ENCODE assay signal across 11 mouse cellular contexts in the genomic region with DNA sequence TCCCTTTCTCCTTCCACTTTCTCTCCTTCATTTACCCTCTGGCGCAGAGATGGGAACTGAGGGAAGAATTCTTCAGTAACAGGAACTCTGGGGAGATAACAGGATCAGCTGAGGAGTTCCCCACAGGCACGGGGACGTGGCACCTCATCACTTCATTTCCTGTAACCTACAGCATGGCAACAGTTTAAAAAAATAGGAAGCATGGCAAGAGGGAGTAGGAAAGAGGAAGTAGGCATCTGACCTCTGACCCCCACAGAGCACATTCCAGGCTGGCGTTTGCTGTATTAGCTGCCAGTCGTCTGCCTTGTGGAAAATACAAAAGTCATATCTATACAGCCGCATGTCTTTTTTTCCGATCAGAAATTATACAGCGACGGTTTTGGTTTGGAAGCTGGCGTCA.
DNase-seq lines count a peak whose midpoint lies in the region; ATAC-seq and TF ChIP-seq lines count a peak whose summit lies in the region.
"Had no signal": no experiment of that assay in that cellular context is flagged by ENCODE, and none has a peak within 500 bp of the region (broad histone marks: within the 10 kb centered on the region; RNA-seq: fewer than 3 reads in every experiment).

No protein-coding gene starts in this region.

- peak; percentile 36 for DNase-seq in kidney, postnatal 0 days (ENCODE audit: low spot score)
- peak; percentile 53 to 61 for DNase-seq in kidney, postnatal 36 days
- no peak for DNase-seq in cerebellum, postnatal 25 days
- no peak for DNase-seq in adipocyte (ENCODE audit: low spot score)
- DNase-seq: cerebellum, adult 18-20 months had no signal

- peaks cover 29% of the 10 kb centered on the region; the same call in 1 of the 2 replicates for H3K4me1 ChIP-seq in kidney, postnatal 0 days (replicated peaks; ENCODE audit: insufficient read depth, low read length)
- H3K4me1 ChIP-seq in kidney, embryonic 14.5 days (ENCODE audit: control insufficient read depth, insufficient read depth, low read length) = peaks cover 16% of the 10 kb centered on the region
- H3K4me1 ChIP-seq in megakaryocyte, embryonic 14.5 days = peaks cover 96% of the 10 kb centered on the region

- H3K27ac ChIP-seq in kidney, postnatal 0 days = peak overlapping the region; percentile 63
- H3K27ac ChIP-seq in kidney, embryonic 14.5 days (ENCODE audit: low read depth, low read length) = no peak overlapping the region
- H3K27ac ChIP-seq: midbrain, embryonic 12.5 days had no signal

- no peak for ATAC-seq in kidney, postnatal 0 days (replicated peaks; ENCODE audit: low FRiP score, low read depth)
- ATAC-seq in kidney, embryonic 14.5 days (ENCODE audit: low FRiP score, low TSS enrichment) = no peak
- peak; percentile 43 for ATAC-seq in common myeloid progenitor, adult 5-6 weeks (replicated peaks; ENCODE audit: low read depth, poor library complexity, severe bottlenecking)
- ATAC-seq: intestine, embryonic 16.5 days; Patski had no signal

- H3K4me3 ChIP-seq in kidney, postnatal 0 days (replicated peaks; ENCODE audit: low read depth, low read length) = no peak overlapping the region
- H3K4me3 ChIP-seq in kidney, embryonic 14.5 days (ENCODE audit: low read length) = no peak overlapping the region
- H3K4me3 ChIP-seq in megakaryocyte, embryonic 14.5 days (replicated peaks) = peak overlapping the region; percentile 72
- H3K4me3 ChIP-seq: midbrain, embryonic 12.5 days had no signal

- no peak for TF ChIP-seq CTCF in kidney, postnatal 0 days (IDR thresholded peaks at IDR 0.05; ENCODE audit: low read depth)

- H3K27me3 ChIP-seq in kidney, postnatal 0 days (ENCODE audit: insufficient read depth, low read length) = no peaks in the 10 kb centered on the region
- H3K27me3 ChIP-seq in kidney, embryonic 14.5 days (ENCODE audit: control insufficient read depth, insufficient read depth, low read length) = no peaks in the 10 kb centered on the region
- H3K27me3 ChIP-seq in megakaryocyte, embryonic 14.5 days (replicated peaks) = no peaks in the 10 kb centered on the region
- H3K27me3 ChIP-seq: midbrain, embryonic 12.5 days; Patski had no signal

- 49% methylated on average over 10 of the region's 10 CpGs for WGBS in kidney, postnatal 0 days
- WGBS in kidney, embryonic 14.5 days = 43% methylated on average over 10 of the region's 10 CpGs

- no peak overlapping the region for H3K9ac ChIP-seq in kidney, postnatal 0 days (ENCODE audit: low read depth, low read length)
- no peak overlapping the region for H3K9ac ChIP-seq in kidney, embryonic 14.5 days (ENCODE audit: low read depth, low read length)
- H3K9ac ChIP-seq: midbrain, embryonic 12.5 days had no signal

- no peaks in the 10 kb centered on the region for H3K9me3 ChIP-seq in kidney, postnatal 0 days (replicated peaks; ENCODE audit: low read length)
- H3K9me3 ChIP-seq in kidney, embryonic 14.5 days (ENCODE audit: control insufficient read depth, low read length) = no peaks in the 10 kb centered on the region
- H3K9me3 ChIP-seq in megakaryocyte, embryonic 14.5 days = no peaks in the 10 kb centered on the region
- H3K9me3 ChIP-seq: midbrain, embryonic 12.5 days had no signal

- no peak overlapping the region for H3K4me2 ChIP-seq in kidney, postnatal 0 days (ENCODE audit: low read length)
- no peak overlapping the region for H3K4me2 ChIP-seq in kidney, embryonic 14.5 days (replicated peaks; ENCODE audit: low read depth, low read length)
- H3K4me2 ChIP-seq: midbrain, embryonic 12.5 days had no signal

- H3K36me3 ChIP-seq in kidney, postnatal 0 days (ENCODE audit: insufficient read depth, low read length) = no peaks in the 10 kb centered on the region
- H3K36me3 ChIP-seq in kidney, embryonic 14.5 days (ENCODE audit: control insufficient read depth, insufficient read depth, low read length) = no peaks in the 10 kb centered on the region
- peaks cover 2% of the 10 kb centered on the region for H3K36me3 ChIP-seq in megakaryocyte, embryonic 14.5 days (replicated peaks; ENCODE audit: low read length)
- H3K36me3 ChIP-seq: midbrain, embryonic 12.5 days had no signal

Comparison
In these comparisons a context has a peak if more than half of its experiments do, and no peak if none do; other contexts are left out.
1. DNase-seq: peak in kidney, postnatal 0 days (single experiment) and kidney, postnatal 36 days (2 of 2); none in cerebellum, postnatal 25 days (0 of 2) and adipocyte (single experiment).